Mouse (Mus musculus) kidney, postnatal 0 days (tissue): ENCODE results near the gene Gm21976. TPM values are rescaled to one million over a fixed set of nuclear protein-coding genes. Genes with fewer than 3 reads are reported as not detected.

Source experiments
- ATAC-seq: fragments of 200-750 bp; cut with Nextera tagmentation; replicated peaks from 2 replicates; pipeline ENCODE4 v1.8.0; 2017; ENCODE audit warnings: low read depth, moderate number of reproducible peaks, moderate TSS enrichment, moderate library complexity; ENCODE audit not compliant: low FRiP score
- DNase-seq: peaks from one replicate; pipeline ENCODE4 v3.0.0-alpha.2; 2016; ENCODE audit warnings: low spot score
- H3K27ac ChIP-seq: fragments of 300-500 bp; sonication (generic); 2 replicates; pipeline ENCODE4 v1.5.1; 2014; ENCODE audit warnings: mild to moderate bottlenecking
- H3K27me3 ChIP-seq: fragments of 300-500 bp; sonication (generic); 2 replicates; pipeline ENCODE4 v1.6.1; 2014; ENCODE audit warnings: low read length, mixed read lengths; ENCODE audit not compliant: insufficient read depth
- H3K36me3 ChIP-seq: fragments of 300-500 bp; sonication (generic); 2 replicates; pipeline ENCODE4 v1.6.1; 2014; ENCODE audit warnings: low read length, mixed read lengths; ENCODE audit not compliant: insufficient read depth
- H3K4me1 ChIP-seq: fragments of 300-500 bp; sonication (generic); replicated peaks from 2 replicates; pipeline ENCODE4 v1.6.1; 2014; ENCODE audit warnings: antibody characterized with exemption, low read length, mixed read lengths; ENCODE audit not compliant: insufficient read depth
- H3K4me2 ChIP-seq: fragments of 300-500 bp; sonication (generic); 2 replicates; pipeline ENCODE4 v1.6.1; 2014; ENCODE audit warnings: mild to moderate bottlenecking, low read length, moderate library complexity, mixed read lengths
- H3K4me3 ChIP-seq: fragments of 300-500 bp; sonication (generic); replicated peaks from 2 replicates; pipeline ENCODE4 v1.5.1; 2014; ENCODE audit warnings: low read depth, low read length
- H3K9ac ChIP-seq: fragments of 300-500 bp; sonication (generic); 2 replicates; pipeline ENCODE4 v1.6.1; 2014; ENCODE audit warnings: low read depth, low read length
- H3K9me3 ChIP-seq: fragments of 300-500 bp; sonication (generic); replicated peaks from 2 replicates; pipeline ENCODE4 v1.6.1; 2016; ENCODE audit warnings: low read length, inconsistent platforms, mixed read lengths
- CTCF ChIP-seq: IDR thresholded peaks from 2 replicates; pipeline ENCODE4 v1.5.1; 2016; ENCODE audit warnings: antibody characterized with exemption, low read depth, mild to moderate bottlenecking, moderate library complexity
- WGBS: fragments of 180-500 bp; shearing (Covaris S2); extraction: QIAGEN DNeasy Blood & Tissue Kit; methylation state at CpG from one replicate; pipeline ENCODE4 v1.1.7; 2014; 5-methylcytosine and 5-hydroxymethylcytosine counted together
- polyA plus RNA-seq: library from polyadenylated mRNA; unstranded; fragments of >200 nt; fragmentation: Nextera tagmentation; extraction: Ambion mirVana; gene quantifications from 2 replicates; pipeline ENCODE4 v1.2.1, GENCODE M21; 2015

The Gm21976 gene
- polyA plus RNA-seq, 1 experiment from 2014 or later: not detected

GRCm38 (mm10) chr13:98356176-98356972, 76.7 kb downstream of the Gm21976 start:
- H3K9me3 ChIP-seq: no peaks in the 10 kb centered on the region
- WGBS: 17% methylated on average over 9 of the region's 9 CpGs
- peaks cover 71% of the 10 kb centered on the region for H3K27me3 ChIP-seq
- H3K36me3 ChIP-seq: no peaks in the 10 kb centered on the region
- H3K4me1 ChIP-seq: peaks cover 14% of the 10 kb centered on the region; the same call in 1 of the 2 replicates
- DNase-seq (no peak), ATAC-seq (no peak)
- TF ChIP-seq CTCF: no peak
- peak overlapping the region; percentile 63 for H3K4me3 ChIP-seq
- H3K9ac ChIP-seq: peak overlapping the region; percentile 73
- H3K27ac ChIP-seq: 0 out of 2 replicates have a peak overlapping the region, but pooled peaks have one; percentile 75
- peak overlapping the region; percentile 85 for H3K4me2 ChIP-seq

Other genes with a start within 250 kb of the Gm21976 start
- gene Arhgef28, start 73.4 kb upstream of the Gm21976 start, polyA plus RNA-seq: 55.8 and 58.3 TPM in 2 replicates
- 19.9 and 21.5 TPM in 2 replicates for gene Utp15, start 16.8 kb upstream of the Gm21976 start, polyA plus RNA-seq
- gene Ankra2, start 16.8 kb upstream of the Gm21976 start, polyA plus RNA-seq: 22.6 and 23.6 TPM in 2 replicates
- gene Btf3, start 37.1 kb downstream of the Gm21976 start, polyA plus RNA-seq: 766 and 788 TPM in 2 replicates
- 2.4 and 3.4 TPM in 2 replicates for gene Foxd1, start 74.4 kb downstream of the Gm21976 start, polyA plus RNA-seq
- gene Gm10320, start 212.1 kb downstream of the Gm21976 start, polyA plus RNA-seq: 1.8 and 2.1 TPM in 2 replicates